Mouse (Mus musculus) liver, adult 2 months (tissue): ENCODE data around the gene Notch2.

ENCODE experiments used
- CTCF ChIP-seq: fragments of 200-500 bp; IDR thresholded peaks from 2 replicates; pipeline ENCODE4 v1.5.1; 2011; ENCODE audit warnings: low read depth, low read length, control low read depth
- POLR2A ChIP-seq: fragments of 200-500 bp; IDR thresholded peaks from 2 replicates; pipeline ENCODE4 v1.6.1; 2011; ENCODE audit warnings: low read length, control low read depth; ENCODE audit not compliant: insufficient read depth; ENCODE audit errors: extremely low read depth

DNA sequence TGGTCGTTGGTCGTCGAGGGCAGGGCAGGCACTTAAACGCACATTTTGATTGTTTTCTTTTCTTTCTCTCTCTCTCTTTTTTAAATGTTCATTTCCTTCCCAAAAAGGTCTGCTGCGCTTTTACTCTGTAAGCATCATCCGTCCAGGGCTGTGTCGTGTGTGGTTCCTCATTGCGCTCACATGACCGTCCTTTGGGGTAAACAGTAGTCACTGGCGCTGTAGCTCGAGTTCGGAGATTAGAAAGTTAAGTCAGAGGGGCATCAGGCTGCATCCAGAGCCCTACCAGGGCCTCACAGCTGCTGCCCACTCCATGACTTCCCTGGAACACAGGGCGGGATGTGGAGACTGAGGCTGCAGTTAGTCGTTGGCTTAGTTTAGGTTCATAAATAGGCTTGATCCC lies 12.2 kb downstream of the Notch2 start:
- TF ChIP-seq CTCF, result no peak
- no peak for TF ChIP-seq POLR2A
